Mouse (Mus musculus) midbrain, embryonic 10.5 days (tissue): ENCODE measurements around the gene Gstt2. TPM values are rescaled to one million over a fixed set of nuclear protein-coding genes. Genes with fewer than 3 reads are reported as not detected.
A peak's percentile ranks its signal among the peaks of the same experiment; 100 is the strongest.

Experiments used
- DNase-seq: peaks from one replicate; pipeline ENCODE4 v3.0.0-alpha.2; 2017; ENCODE audit warnings: low spot score
- H3K27ac ChIP-seq: fragments of 300-500 bp; sonication (generic); replicated peaks from 2 replicates; pipeline ENCODE4 v1.5.1; 2016; ENCODE audit warnings: mild to moderate bottlenecking
- H3K27me3 ChIP-seq: fragments of 300-500 bp; sonication (generic); 2 replicates; pipeline ENCODE4 v1.6.1; 2016; ENCODE audit warnings: low read depth, mild to moderate bottlenecking; ENCODE audit not compliant: poor library complexity, severe bottlenecking
- H3K36me3 ChIP-seq: fragments of 300-500 bp; sonication (generic); 2 replicates; pipeline ENCODE4 v1.6.1; 2016; ENCODE audit warnings: mild to moderate bottlenecking, moderate library complexity
- H3K4me1 ChIP-seq: fragments of 300-500 bp; sonication (generic); 2 replicates; pipeline ENCODE4 v1.6.1; 2016
- H3K4me3 ChIP-seq: fragments of 300-500 bp; sonication (generic); 2 replicates; pipeline ENCODE4 v1.5.1; 2016; ENCODE audit warnings: mild to moderate bottlenecking, moderate library complexity
- H3K9me3 ChIP-seq: fragments of 300-500 bp; sonication (generic); replicated peaks from 2 replicates; pipeline ENCODE4 v1.6.1; 2016; ENCODE audit warnings: mild to moderate bottlenecking
- WGBS: fragments of 180-500 bp; shearing (Covaris S2); methylation state at CpG from one replicate; pipeline ENCODE4 v1.1.7; 2016; 5-methylcytosine and 5-hydroxymethylcytosine counted together
- polyA plus RNA-seq: library from polyadenylated mRNA; unstranded; fragments of >200 nt; fragmentation: Nextera tagmentation; extraction: Ambion mirVana; gene quantifications from 2 replicates; pipeline ENCODE4 v1.2.1, GENCODE M21; 2016

Gene Gstt2
- polyA plus RNA-seq, 1 experiment from 2014 or later: 8.3 TPM

- Histone ChIP-seq H3K9me3 (no peaks in the 10 kb centered on the region), H3K36me3 (no peaks in the 10 kb centered on the region), H3K27ac (peak overlapping the region; percentile 24; the same call in 1 of the 2 replicates), H3K4me3 (peak overlapping the region; percentile 55), H3K4me1 (peaks cover 51% of the 10 kb centered on the region), H3K27me3 (peaks cover 51% of the 10 kb centered on the region)
- DNase-seq: peak; percentile 76
- under 1% methylated on average over 21 of the region's 21 CpGs for WGBS
Measured at GRCm38 (mm10) chr10:75834250-75834649, 3.0 kb downstream of the Gstt2 start.

GRCm38 (mm10) chr10:75833456-75834080, 3.7 kb downstream of the Gstt2 start:
- peak overlapping the region; percentile 55 for H3K4me3 ChIP-seq
- H3K27ac ChIP-seq: peak overlapping the region; percentile 24
- no peak for DNase-seq
- H3K36me3 ChIP-seq: no peaks in the 10 kb centered on the region
- H3K9me3 ChIP-seq: no peaks in the 10 kb centered on the region
- H3K4me1 ChIP-seq: peaks cover 51% of the 10 kb centered on the region
- 19% methylated on average over 21 of the region's 21 CpGs for WGBS
- H3K27me3 ChIP-seq: peaks cover 47% of the 10 kb centered on the region

GRCm38 (mm10) chr10:75832272-75832895, 4.8 kb downstream of the Gstt2 start:
- 65% methylated on average over 13 of the region's 13 CpGs for WGBS
- no peak overlapping the region for H3K4me3 ChIP-seq
- peaks cover 47% of the 10 kb centered on the region for H3K27me3 ChIP-seq
- no peak overlapping the region for H3K27ac ChIP-seq
- no peaks in the 10 kb centered on the region for H3K36me3 ChIP-seq
- no peak for DNase-seq
- peaks cover 42% of the 10 kb centered on the region for H3K4me1 ChIP-seq
- no peaks in the 10 kb centered on the region for H3K9me3 ChIP-seq

DNA sequence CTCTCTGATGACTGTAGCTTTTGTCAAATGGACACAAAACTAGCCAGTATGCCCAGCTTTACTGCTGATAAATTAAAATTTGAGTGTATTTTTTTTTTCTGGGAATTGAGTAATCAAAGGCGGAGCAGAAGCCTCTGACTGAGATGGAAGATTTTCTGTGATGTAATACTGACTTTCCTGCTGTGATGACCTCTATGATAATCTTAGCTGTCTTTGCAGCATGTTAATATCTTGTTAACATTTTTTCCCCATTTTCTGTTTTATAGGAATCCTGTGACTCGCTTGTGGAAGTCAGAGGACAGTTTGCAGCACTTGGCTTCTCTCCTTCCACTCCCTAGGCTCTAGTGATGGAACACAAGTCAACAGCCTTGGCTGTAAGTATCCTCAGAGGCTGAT, 7.0 kb downstream of the Gstt2 start:
- 90% methylated on average over 2 of the region's 2 CpGs for WGBS
- Histone ChIP-seq H3K4me1 (peaks cover 23% of the 10 kb centered on the region), H3K27ac (no peak overlapping the region), H3K27me3 (peaks cover 35% of the 10 kb centered on the region), H3K9me3 (no peaks in the 10 kb centered on the region), H3K4me3 (no peak overlapping the region), H3K36me3 (no peaks in the 10 kb centered on the region)
- DNase-seq: no peak

GRCm38 (mm10) chr10:75829529-75830274, 7.5 kb downstream of the Gstt2 start:
- WGBS: 87% methylated on average over 2 of the region's 2 CpGs
- H3K27me3 ChIP-seq: peaks cover 30% of the 10 kb centered on the region
- DNase-seq: no peak
- no peaks in the 10 kb centered on the region for H3K9me3 ChIP-seq
- peaks cover 19% of the 10 kb centered on the region for H3K4me1 ChIP-seq
- H3K4me3 ChIP-seq: no peak overlapping the region
- H3K36me3 ChIP-seq: no peaks in the 10 kb centered on the region
- H3K27ac ChIP-seq: no peak overlapping the region

- Histone ChIP-seq H3K27me3 (peaks cover 18% of the 10 kb centered on the region), H3K36me3 (no peaks in the 10 kb centered on the region), H3K27ac (no peak overlapping the region), H3K4me3 (no peak overlapping the region), H3K9me3 (no peaks in the 10 kb centered on the region; the same call in 1 of the 2 replicates), H3K4me1 (peaks cover 7% of the 10 kb centered on the region)
- DNase-seq: no peak
Measured at GRCm38 (mm10) chr10:75828500-75828931, 8.7 kb downstream of the Gstt2 start.

DNA sequence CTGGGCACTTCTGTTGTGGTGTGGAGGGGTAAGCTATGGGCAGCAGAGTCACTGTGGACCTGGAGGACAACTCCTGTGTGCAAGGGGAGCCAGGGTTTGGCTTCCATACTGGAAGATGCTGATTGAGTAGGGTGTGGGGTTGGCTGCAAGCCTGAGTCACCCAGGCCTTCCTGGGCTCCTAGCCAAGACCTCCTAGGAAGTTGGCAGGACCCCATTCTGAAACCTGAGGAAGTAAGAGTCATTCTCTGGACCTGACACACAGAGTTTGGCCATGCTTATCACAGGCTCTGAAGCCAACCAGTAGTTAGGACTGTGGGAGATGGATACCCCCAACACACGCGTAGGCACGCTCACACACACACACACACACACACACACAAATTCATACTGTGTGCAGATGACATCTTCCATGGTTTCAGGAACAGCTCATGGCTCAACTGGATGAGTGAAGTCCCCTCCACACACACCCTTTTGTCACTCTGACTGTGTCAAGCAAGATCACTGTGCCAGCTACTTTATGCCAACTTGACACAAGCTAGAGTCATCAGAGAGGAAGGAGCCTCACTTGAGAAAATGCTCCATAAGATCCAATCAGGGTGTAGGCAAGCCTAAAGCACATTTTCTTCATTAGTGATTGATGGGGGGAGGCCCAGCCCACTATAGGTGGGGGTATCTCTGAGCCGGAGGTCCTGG, 9.4 kb downstream of the Gstt2 start:
- H3K27me3 ChIP-seq: peaks cover 11% of the 10 kb centered on the region
- WGBS: 90% methylated on average over 4 of the region's 4 CpGs
- H3K4me3 ChIP-seq: no peak overlapping the region
- DNase-seq: no peak
- H3K9me3 ChIP-seq: peaks cover 6% of the 10 kb centered on the region; the same call in 1 of the 2 replicates
- no peaks in the 10 kb centered on the region for H3K36me3 ChIP-seq
- no peak overlapping the region for H3K27ac ChIP-seq
- H3K4me1 ChIP-seq: peaks cover under 1% of the 10 kb centered on the region; the same call in 1 of the 2 replicates

DNA sequence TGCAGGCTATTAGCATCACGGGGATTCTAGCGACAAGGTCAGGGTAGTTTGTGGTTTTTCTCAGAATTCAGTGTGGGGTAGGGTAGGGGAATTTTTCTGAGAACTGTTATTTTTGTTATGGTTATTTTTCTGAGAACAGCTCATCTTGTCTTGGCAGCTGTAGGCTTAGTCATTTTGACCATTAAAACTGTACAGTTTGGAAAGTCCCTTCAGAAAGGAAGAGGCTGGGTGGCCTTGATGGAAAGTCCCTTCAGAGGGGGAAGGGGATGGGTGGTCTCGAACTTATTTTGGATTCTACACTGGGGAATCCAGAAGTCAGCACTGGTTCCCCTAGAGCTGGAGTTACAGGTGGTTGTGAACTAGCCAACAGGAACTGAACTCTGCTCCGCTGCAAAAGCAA, 12.7 kb downstream of the Gstt2 start:
- Histone ChIP-seq H3K27me3 (no peaks in the 10 kb centered on the region), H3K4me3 (no peak overlapping the region), H3K27ac (no peak overlapping the region), H3K36me3 (no peaks in the 10 kb centered on the region), H3K9me3 (peaks cover 6% of the 10 kb centered on the region; the same call in 1 of the 2 replicates), H3K4me1 (no peaks in the 10 kb centered on the region)
- no peak for DNase-seq
- 90% methylated on average over 4 of the region's 4 CpGs for WGBS

DNA sequence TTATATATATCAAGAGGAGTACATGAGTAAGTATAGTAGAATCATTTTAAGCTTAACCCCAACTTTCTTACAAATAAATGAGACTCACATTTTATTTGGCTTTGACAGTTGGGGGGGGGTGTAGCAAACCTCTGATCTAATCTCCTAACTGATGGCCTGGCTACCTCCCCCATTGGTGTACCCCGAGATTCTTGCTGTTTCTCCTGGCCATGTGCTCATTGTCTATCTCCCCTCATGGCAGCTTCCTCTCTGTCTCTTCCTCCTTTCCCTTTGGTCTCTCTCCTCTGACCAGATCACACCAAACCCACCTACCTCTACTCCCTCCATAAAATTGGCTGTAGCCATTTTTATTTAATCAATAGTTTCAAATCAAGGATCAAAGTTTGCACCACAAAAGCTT, 13.4 kb downstream of the Gstt2 start:
- WGBS: 90% methylated on average over 1 of the region's 1 CpGs
- no peaks in the 10 kb centered on the region for H3K27me3 ChIP-seq
- H3K9me3 ChIP-seq: peaks cover 6% of the 10 kb centered on the region; the same call in 1 of the 2 replicates
- no peaks in the 10 kb centered on the region for H3K4me1 ChIP-seq
- no peak overlapping the region for H3K27ac ChIP-seq
- no peak overlapping the region for H3K4me3 ChIP-seq
- H3K36me3 ChIP-seq: no peaks in the 10 kb centered on the region
- no peak for DNase-seq

GRCm38 (mm10) chr10:75822443-75822842, 14.8 kb downstream of the Gstt2 start, which contains the start of gene Gstt4:
Gene Gstt4 (minus strand): TSS chr10:75822543.
- no peak within 1 kb of the TSS for H3K4me3 ChIP-seq
- no peaks in the 10 kb centered on the region for H3K4me1 ChIP-seq
- no peaks in the 10 kb centered on the region for H3K36me3 ChIP-seq
- DNase-seq: no peak
- no peaks in the 10 kb centered on the region for H3K27me3 ChIP-seq
- H3K9me3 ChIP-seq: peaks cover 6% of the 10 kb centered on the region; the same call in 1 of the 2 replicates
- H3K27ac ChIP-seq: no peak within 1 kb of the TSS
- WGBS: 91% methylated on average over 2 of the region's 2 CpGs

GRCm38 (mm10) chr10:75819882-75820281, 17.3 kb downstream of the Gstt2 start:
- H3K4me1 ChIP-seq: no peaks in the 10 kb centered on the region
- peaks cover 6% of the 10 kb centered on the region; the same call in 1 of the 2 replicates for H3K9me3 ChIP-seq
- no peaks in the 10 kb centered on the region for H3K27me3 ChIP-seq
- H3K4me3 ChIP-seq: no peak overlapping the region
- DNase-seq: no peak
- no peaks in the 10 kb centered on the region for H3K36me3 ChIP-seq
- H3K27ac ChIP-seq: no peak overlapping the region
- 88% methylated on average over 5 of the region's 5 CpGs for WGBS

DNA sequence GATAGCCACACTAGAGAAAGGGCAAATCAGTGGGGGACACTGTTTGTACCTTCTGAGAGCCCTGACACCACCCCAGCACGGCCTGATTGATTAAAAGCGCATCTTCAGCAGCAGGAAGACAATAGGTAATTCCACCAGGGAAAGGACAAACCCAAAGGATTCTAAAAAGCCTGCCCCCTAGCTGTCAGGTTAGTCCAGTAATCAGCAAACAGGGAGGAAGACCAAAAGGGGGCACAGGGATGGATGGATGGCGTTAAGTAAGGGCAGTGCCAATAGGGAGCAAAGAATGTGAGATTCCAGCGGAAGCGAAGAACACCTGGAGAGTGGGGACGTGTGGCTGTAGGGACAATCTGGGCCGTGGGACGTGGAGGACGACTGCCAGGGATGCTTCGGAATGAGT, 18.6 kb downstream of the Gstt2 start:
- H3K27ac ChIP-seq: no peak overlapping the region
- H3K36me3 ChIP-seq: no peaks in the 10 kb centered on the region
- H3K9me3 ChIP-seq: peaks cover 6% of the 10 kb centered on the region; the same call in 1 of the 2 replicates
- no peaks in the 10 kb centered on the region for H3K4me1 ChIP-seq
- no peak for DNase-seq
- no peaks in the 10 kb centered on the region for H3K27me3 ChIP-seq
- 59% methylated on average over 10 of the region's 10 CpGs for WGBS
- H3K4me3 ChIP-seq: no peak overlapping the region
